Mouse (Mus musculus) forebrain, embryonic 14.5 days (tissue): Measurements from ENCODE around the gene Spi1. TPM values are rescaled to one million over a fixed set of nuclear protein-coding genes. Genes with fewer than 3 reads are reported as not detected.

Source experiments
- ATAC-seq: fragments of 200-750 bp; cut with Nextera tagmentation; 2 replicates; pipeline ENCODE4 v1.8.0; 2017; ENCODE audit warnings: mild to moderate bottlenecking, moderate library complexity
- DNase-seq: peaks from one replicate; pipeline ENCODE4 v3.0.0-alpha.2; 2015; ENCODE audit warnings: low spot score
- H3K27ac ChIP-seq: fragments of 300-500 bp; sonication (generic); 2 replicates; pipeline ENCODE4 v1.5.1; 2014; ENCODE audit warnings: low read depth, mild to moderate bottlenecking, control low read depth, low read length, moderate library complexity
- H3K27me3 ChIP-seq: fragments of 300-500 bp; sonication (generic); replicated peaks from 2 replicates; pipeline ENCODE4 v1.6.1; 2014; ENCODE audit warnings: low read length, control low read depth, mixed read lengths; ENCODE audit not compliant: control insufficient read depth, insufficient read depth
- H3K36me3 ChIP-seq: fragments of 300-500 bp; sonication (generic); 2 replicates; pipeline ENCODE4 v1.6.1; 2014; ENCODE audit warnings: low read length, control low read depth; ENCODE audit not compliant: control insufficient read depth, insufficient read depth
- H3K4me1 ChIP-seq: fragments of 300-500 bp; sonication (generic); 2 replicates; pipeline ENCODE4 v1.6.1; 2014; ENCODE audit warnings: antibody characterized with exemption, low read length, control low read depth; ENCODE audit not compliant: control insufficient read depth, insufficient read depth
- H3K4me2 ChIP-seq: fragments of 300-500 bp; sonication (generic); 2 replicates; pipeline ENCODE4 v1.6.1; 2014; ENCODE audit warnings: mild to moderate bottlenecking, control low read depth, low read length
- H3K4me3 ChIP-seq: fragments of 300-500 bp; sonication (generic); 2 replicates; pipeline ENCODE4 v1.5.1; 2014; ENCODE audit warnings: low read depth, low read length, control low read depth
- H3K9ac ChIP-seq: fragments of 300-500 bp; sonication (generic); 2 replicates; pipeline ENCODE4 v1.6.1; 2014; ENCODE audit warnings: mild to moderate bottlenecking, low read length, control low read depth, moderate library complexity
- H3K9me3 ChIP-seq: fragments of 300-500 bp; sonication (generic); replicated peaks from 2 replicates; pipeline ENCODE4 v1.6.1; 2016; ENCODE audit warnings: low read length, control low read depth, mixed read lengths; ENCODE audit not compliant: control insufficient read depth
- WGBS: fragments of 180-500 bp; shearing (Covaris S2); extraction: QIAGEN DNeasy Blood & Tissue Kit; methylation state at CpG from one replicate; pipeline ENCODE4 v1.1.7; 2014; 5-methylcytosine and 5-hydroxymethylcytosine counted together
- polyA plus RNA-seq: library from polyadenylated mRNA; unstranded; fragments of >200 nt; fragmentation: Nextera tagmentation; extraction: Ambion mirVana; gene quantifications from 2 replicates; pipeline ENCODE4 v1.2.1, GENCODE M21; 2014

Spi1 gene
- polyA plus RNA-seq, 1 experiment from 2014 or later: 2.9 TPM

GRCm38 (mm10) chr2:91062779-91063606 lies 19.2 kb upstream of the Spi1 start:
- H3K36me3 ChIP-seq: peaks cover 80% of the 10 kb centered on the region
- H3K27ac ChIP-seq: no peak overlapping the region
- no peak overlapping the region for H3K4me2 ChIP-seq
- no peak overlapping the region for H3K9ac ChIP-seq
- H3K9me3 ChIP-seq: no peaks in the 10 kb centered on the region
- 89% methylated on average over 16 of the region's 16 CpGs for WGBS
- DNase-seq: no peak
- no peaks in the 10 kb centered on the region for H3K4me1 ChIP-seq
- no peak overlapping the region for H3K4me3 ChIP-seq
- H3K27me3 ChIP-seq: no peaks in the 10 kb centered on the region
- no peak for ATAC-seq

GRCm38 (mm10) chr2:91064211-91064610 lies 18.0 kb upstream of the Spi1 start:
- H3K4me2 ChIP-seq: no peak overlapping the region
- 87% methylated on average over 6 of the region's 6 CpGs for WGBS
- no peaks in the 10 kb centered on the region for H3K27me3 ChIP-seq
- DNase-seq: no peak
- no peak overlapping the region for H3K27ac ChIP-seq
- H3K4me3 ChIP-seq: no peak overlapping the region
- no peaks in the 10 kb centered on the region for H3K9me3 ChIP-seq
- peaks cover 67% of the 10 kb centered on the region for H3K36me3 ChIP-seq
- H3K4me1 ChIP-seq: peaks cover 2% of the 10 kb centered on the region
- H3K9ac ChIP-seq: no peak overlapping the region
- no peak for ATAC-seq

GRCm38 (mm10) chr2:91065544-91065943 lies 16.6 kb upstream of the Spi1 start:
- Histone ChIP-seq H3K36me3 (peaks cover 54% of the 10 kb centered on the region), H3K4me3 (no peak overlapping the region), H3K9me3 (no peaks in the 10 kb centered on the region), H3K27me3 (no peaks in the 10 kb centered on the region), H3K27ac (no peak overlapping the region; the same call in 1 of the 2 replicates), H3K4me2 (no peak overlapping the region), H3K9ac (no peak overlapping the region), H3K4me1 (peaks cover 7% of the 10 kb centered on the region)
- ATAC-seq (no peak), DNase-seq (peak; percentile 60)
- 44% methylated on average over 3 of the region's 3 CpGs for WGBS

GRCm38 (mm10) chr2:91066455-91066854 lies 15.7 kb upstream of the Spi1 start:
- Histone ChIP-seq H3K9ac (no peak overlapping the region), H3K36me3 (peaks cover 45% of the 10 kb centered on the region), H3K27me3 (no peaks in the 10 kb centered on the region), H3K27ac (no peak overlapping the region), H3K4me2 (no peak overlapping the region), H3K4me1 (peaks cover 13% of the 10 kb centered on the region), H3K4me3 (no peak overlapping the region), H3K9me3 (no peaks in the 10 kb centered on the region)
- ATAC-seq (no peak), DNase-seq (no peak)
- 80% methylated on average over 3 of the region's 3 CpGs for WGBS

GRCm38 (mm10) chr2:91068162-91068871 lies 13.9 kb upstream of the Spi1 start:
- no peak for ATAC-seq

GRCm38 (mm10) chr2:91068872-91069165 lies 13.4 kb upstream of the Spi1 start:
- Histone ChIP-seq H3K4me2 (peak overlapping the region; percentile 83), H3K4me3 (peak overlapping the region; percentile 68; the same call in 1 of the 2 replicates), H3K4me1 (peaks cover 13% of the 10 kb centered on the region), H3K9ac (peak overlapping the region; percentile 83; the same call in 1 of the 2 replicates), H3K27ac (no peak overlapping the region), H3K27me3 (no peaks in the 10 kb centered on the region), H3K9me3 (no peaks in the 10 kb centered on the region), H3K36me3 (peaks cover 22% of the 10 kb centered on the region)
- ATAC-seq (no peak), DNase-seq (no peak)
- WGBS: 46% methylated on average over 6 of the region's 6 CpGs

More at GRCm38 (mm10) chr2:91068162-91068871, 13.9 kb upstream of the Spi1 start:
- no peaks in the 10 kb centered on the region for H3K27me3 ChIP-seq
- peak overlapping the region; percentile 83; the same call in 1 of the 2 replicates for H3K4me2 ChIP-seq
- WGBS: 52% methylated on average over 13 of the region's 13 CpGs
- H3K9ac ChIP-seq: peak overlapping the region; percentile 32; the same call in 1 of the 2 replicates
- no peak for DNase-seq
- H3K4me3 ChIP-seq: no peak overlapping the region
- H3K9me3 ChIP-seq: no peaks in the 10 kb centered on the region
- peaks cover 13% of the 10 kb centered on the region for H3K4me1 ChIP-seq
- peaks cover 27% of the 10 kb centered on the region for H3K36me3 ChIP-seq
- no peak overlapping the region for H3K27ac ChIP-seq

GRCm38 (mm10) chr2:91069306-91070000 lies 12.7 kb upstream of the Spi1 start:
- no peaks in the 10 kb centered on the region for H3K9me3 ChIP-seq
- peak overlapping the region; percentile 74; the same call in 1 of the 2 replicates for H3K27ac ChIP-seq
- peaks cover 16% of the 10 kb centered on the region for H3K36me3 ChIP-seq
- peak overlapping the region; percentile 83 for H3K9ac ChIP-seq
- 9% methylated on average over 14 of the region's 14 CpGs for WGBS
- DNase-seq (no peak), ATAC-seq (peak; percentile 1)
- peaks cover 13% of the 10 kb centered on the region for H3K4me1 ChIP-seq
- peak overlapping the region; percentile 83 for H3K4me2 ChIP-seq
- H3K27me3 ChIP-seq: no peaks in the 10 kb centered on the region
- peak overlapping the region; percentile 68 for H3K4me3 ChIP-seq

- peak within 1 kb of the TSS; percentile 68 for H3K4me3 ChIP-seq
- H3K36me3 ChIP-seq: peaks cover 12% of the 10 kb centered on the region; the same call in 1 of the 2 replicates
- DNase-seq (peak; percentile 95), ATAC-seq (peak; percentile 97)
- WGBS: 1% methylated on average over 69 of the region's 69 CpGs
- no peaks in the 10 kb centered on the region for H3K27me3 ChIP-seq
- H3K27ac ChIP-seq: peak within 1 kb of the TSS; percentile 74
- no peaks in the 10 kb centered on the region for H3K9me3 ChIP-seq
- peak within 1 kb of the TSS; percentile 83 for H3K9ac ChIP-seq
- H3K4me1 ChIP-seq: peaks cover 13% of the 10 kb centered on the region
- H3K4me2 ChIP-seq: peak within 1 kb of the TSS; percentile 83
Observed at GRCm38 (mm10) chr2:91070076-91070800, 12.0 kb upstream of the Spi1 start, which contains the start of gene Slc39a13. TSS of gene Slc39a13 (minus strand) at chr2:91070417.
